Mouse (Mus musculus) ES-Bruce4 (cell line): Measurements from ENCODE around the gene Armc9.

Experiments
- CTCF ChIP-seq: IDR thresholded peaks from one replicate; pipeline ENCODE4 v1.8.1; 2011; ENCODE audit warnings: low read depth, low read length
- EP300 ChIP-seq: IDR thresholded peaks from 2 replicates; pipeline ENCODE4 v1.6.1; 2011; ENCODE audit warnings: low read depth, low read length; ENCODE audit not compliant: insufficient read depth
- POLR2A ChIP-seq: IDR thresholded peaks from one replicate; pipeline ENCODE4 v1.8.1; 2011; ENCODE audit warnings: low read length; ENCODE audit not compliant: insufficient read depth

GRCm38 (mm10) chr1:86228653-86229052 lies 74.1 kb downstream of the Armc9 start:
- TF ChIP-seq CTCF (no peak), EP300 (no peak), POLR2A (no peak)
